Mouse (Mus musculus): Measurements from ENCODE around the gene Hist1h2ah.

The Hist1h2ah gene

DNA sequence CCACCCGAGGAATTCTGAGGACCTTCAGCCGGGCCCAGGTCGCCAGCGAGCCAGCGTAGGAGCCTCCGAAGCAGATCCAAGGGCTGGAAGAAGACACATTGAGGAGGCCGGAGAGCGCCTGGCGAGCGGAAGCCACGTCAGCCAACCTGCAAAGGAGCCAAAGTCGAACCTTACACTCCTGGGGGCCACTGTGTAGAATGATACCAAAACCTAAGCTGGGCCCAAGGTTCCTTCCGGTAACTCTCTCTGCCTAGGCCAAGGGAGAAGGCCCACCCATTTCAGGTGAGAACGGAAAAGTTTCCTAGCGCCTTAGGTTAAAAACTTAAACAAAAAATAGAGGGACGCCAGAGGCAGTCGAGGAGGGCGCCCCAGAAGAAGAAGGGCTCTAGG is 28.3 kb downstream of the Hist1h2ah start:
- no peak for DNase-seq

DNA sequence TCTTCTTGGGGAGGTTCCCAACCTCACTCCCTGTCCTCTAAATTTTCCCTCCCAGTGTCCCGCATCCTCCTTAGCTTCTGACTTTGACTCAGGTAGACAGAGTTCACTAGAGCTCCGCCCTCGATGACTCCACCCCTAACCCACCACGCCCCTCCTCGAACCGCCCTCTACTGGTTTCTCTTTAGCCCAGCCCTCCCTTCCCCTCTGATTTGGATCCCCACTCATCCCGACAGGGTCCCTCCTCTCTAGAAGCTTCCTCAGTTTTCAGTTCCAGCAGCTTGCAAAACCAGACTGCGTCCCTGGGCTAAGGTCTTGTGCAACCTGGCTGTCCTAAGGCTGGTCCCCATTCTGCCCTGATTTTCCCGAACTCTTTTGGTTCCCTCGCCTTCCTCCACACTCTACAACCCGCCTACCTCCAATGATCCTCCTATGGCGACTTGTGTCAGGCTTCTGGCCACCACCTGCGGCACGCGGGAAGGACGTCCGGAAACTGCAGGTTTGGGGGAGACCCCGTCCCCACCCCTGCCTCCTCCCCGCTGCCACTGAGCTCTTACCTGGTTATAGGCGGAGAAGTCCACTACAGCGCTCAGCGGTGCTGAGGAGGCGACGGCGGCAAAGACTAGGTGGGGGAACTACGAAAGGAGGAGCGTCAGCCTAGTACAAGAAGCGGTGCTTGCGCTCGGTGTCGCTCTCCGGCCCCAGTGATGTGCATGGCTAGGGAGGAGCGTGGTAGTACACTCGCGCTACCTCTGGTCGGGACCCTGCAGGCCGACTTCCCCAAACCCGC is 28.8 kb downstream of the Hist1h2ah start:
- no peak for DNase-seq

DNA sequence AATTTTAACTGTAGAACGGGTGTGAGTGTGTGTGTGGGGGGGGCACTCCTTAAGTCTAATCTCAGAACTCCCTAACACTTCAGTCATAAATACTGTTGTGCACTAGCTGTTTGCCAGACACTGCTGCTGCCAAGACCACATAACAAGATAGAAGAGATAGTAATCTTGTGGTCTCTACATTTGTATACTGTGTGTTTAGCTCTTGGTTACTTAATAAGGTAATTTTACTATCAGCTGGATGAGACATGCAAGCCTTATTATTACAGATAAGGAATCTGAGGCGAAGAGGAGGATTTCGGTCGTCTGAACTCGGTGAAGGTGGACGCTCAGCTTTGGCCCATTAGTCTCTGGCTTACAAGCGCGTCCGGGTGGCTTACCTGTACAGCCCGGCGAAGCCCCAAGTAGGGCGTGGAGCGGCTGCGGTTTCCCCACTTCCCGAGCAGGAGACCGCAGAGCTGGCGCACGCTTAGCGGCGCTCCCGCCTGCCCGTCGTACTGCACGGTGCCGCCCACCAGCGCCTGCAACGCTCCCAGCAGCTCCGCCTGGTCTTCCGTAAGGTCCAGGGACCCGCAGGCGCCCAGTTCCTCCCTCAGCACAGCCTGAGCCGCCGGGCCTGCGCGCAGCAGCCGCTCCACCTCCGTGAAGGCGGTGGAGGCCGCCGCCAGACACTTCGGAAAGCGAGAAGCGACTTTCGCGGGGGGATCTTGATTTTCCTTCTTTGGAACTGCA is 29.6 kb downstream of the Hist1h2ah start:
- no peak for DNase-seq

DNA sequence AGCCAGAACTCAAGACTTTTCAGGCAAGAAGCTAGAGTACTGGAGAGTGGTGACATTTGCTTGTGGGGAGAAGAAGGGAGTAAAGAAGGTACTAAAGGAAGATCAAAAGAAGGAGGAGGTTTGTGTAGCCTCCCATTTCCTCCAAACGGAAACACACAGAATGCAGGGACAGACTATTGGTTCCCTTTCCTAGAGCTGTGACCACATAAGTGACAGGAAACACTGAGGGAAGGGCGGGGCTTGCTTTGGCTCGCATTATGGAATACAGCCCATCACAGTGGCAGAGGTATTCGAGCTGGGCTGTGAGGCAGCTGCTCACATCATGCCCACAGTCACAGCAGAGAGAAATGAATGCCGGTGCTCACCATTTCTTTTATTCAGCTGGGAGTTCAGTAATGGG is 33.5 kb downstream of the Hist1h2ah start:
- no peak for DNase-seq

DNA sequence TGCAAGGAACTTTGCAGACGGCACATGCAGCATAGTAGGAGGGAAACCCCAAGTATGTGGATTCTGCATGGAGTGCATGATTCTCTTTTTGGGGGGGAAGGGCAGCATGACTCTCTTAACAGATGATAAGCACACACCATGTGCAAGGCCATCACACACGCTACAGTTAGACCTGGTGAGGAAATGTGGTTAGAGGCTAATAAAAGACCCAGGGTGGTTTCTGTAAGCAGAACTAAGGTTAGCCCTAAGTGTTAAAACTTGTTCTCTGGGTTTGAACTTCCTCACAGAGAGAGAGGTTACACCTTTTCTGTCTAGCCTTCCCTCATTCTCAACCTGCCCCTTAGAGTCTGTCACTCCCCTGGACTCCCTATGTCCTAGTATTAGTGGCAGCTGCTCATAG is 34.0 kb downstream of the Hist1h2ah start:
- no peak for DNase-seq

DNA sequence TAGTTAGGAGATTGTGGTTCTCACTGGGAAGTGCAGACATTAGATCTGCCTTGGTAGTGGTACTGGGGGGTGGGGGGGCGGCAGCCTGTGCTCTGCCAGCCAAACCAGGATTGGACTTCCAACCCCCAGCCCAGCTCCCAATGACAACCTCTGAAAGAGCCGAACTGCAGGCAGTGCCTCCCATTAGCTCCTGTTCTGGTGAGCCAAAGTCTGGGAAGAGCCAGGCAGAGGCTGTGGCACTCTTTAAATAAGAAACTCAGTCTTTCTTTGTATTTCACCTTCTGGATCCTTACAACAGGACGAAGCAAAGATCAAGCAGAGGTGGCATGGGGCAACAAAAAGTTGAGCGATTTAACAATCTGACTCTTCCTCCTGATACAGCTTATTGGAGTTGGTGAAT is 36.2 kb downstream of the Hist1h2ah start:
- no peak for DNase-seq

DNA sequence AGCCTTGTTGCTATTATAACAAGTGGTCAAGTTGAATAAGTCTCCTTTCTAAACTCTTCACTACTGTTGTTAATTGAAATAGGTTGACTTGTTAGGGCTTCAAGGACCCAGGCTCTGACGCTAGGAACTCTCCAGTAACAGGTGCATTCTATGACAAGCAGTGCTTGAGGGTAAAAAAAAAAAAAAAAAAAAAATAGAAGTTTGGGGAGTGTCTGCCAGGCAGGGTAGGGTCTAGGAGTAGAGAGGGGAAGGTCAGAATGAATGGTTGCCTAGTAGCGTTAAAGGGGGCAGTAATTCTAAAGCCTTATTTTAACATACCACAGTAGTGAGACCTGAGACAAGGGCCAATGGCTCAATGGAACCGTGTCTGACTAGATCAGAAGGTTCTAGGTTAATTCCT is 37.0 kb downstream of the Hist1h2ah start:
- no peak for DNase-seq

DNA sequence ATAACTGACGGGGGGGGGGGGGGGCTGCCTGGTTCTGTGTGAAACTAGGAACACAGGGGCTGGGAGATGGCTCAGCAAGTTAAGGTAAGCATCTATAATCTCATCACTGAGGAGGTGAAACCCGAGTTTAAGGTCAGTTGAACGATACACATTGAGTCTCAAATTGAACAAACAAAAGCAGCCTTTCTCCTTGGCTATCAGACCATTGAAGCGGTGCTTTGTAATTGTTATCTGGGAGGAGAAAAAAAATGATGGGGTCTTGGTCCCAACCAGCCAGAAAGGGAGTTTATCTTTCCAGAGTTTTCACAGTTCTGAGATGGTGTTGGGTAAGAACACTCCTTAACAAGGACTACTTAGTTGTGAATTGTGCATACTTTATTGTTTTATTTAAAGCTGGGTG is 37.5 kb downstream of the Hist1h2ah start:
- no peak for DNase-seq

DNA sequence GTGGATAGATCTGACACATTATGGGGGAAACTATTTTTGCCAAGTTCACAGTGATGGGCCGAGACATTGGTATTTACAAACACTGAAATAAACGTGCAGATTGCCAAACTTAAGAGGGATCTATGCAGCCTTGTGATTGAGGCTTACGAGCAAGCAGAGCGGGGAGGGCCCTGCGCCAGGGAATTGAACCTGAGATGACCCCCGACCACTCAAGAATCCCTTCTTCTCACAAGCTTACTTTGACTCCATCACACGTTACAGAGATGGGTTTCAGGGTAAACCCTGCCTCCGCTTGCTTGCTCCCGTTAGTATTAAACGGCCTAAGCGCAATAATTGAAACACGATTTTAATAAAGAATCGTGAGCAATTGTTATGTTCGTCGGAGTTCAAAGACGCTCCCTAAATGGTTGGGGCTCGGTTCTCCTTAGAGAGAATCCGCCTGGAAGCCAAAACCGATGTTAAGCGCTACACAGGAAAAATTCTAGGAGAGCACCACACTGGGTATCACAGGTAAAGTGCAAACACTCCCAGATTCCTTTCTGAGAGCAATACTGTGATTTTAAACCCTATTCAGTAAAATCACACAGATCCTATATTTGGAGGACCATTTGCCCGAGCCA is 38.1 kb downstream of the Hist1h2ah start:
- no peak for DNase-seq

DNA sequence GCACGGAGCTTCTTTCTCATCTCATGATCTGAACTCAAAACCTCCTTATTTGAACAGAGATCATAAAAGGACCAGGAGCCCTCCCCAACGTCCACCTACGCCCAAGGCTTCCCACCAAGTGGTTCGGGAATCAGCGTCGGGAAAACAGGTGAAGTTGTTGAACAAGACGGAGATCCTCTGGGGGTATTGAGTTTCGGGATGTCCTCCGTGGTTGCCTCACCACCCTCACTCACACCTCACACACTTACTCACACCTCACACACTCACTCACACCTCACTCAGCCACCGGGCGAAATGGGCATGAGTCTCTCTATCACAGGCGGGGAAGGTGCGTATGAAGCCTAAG is 38.6 kb downstream of the Hist1h2ah start:
- DNase-seq: no peak

DNA sequence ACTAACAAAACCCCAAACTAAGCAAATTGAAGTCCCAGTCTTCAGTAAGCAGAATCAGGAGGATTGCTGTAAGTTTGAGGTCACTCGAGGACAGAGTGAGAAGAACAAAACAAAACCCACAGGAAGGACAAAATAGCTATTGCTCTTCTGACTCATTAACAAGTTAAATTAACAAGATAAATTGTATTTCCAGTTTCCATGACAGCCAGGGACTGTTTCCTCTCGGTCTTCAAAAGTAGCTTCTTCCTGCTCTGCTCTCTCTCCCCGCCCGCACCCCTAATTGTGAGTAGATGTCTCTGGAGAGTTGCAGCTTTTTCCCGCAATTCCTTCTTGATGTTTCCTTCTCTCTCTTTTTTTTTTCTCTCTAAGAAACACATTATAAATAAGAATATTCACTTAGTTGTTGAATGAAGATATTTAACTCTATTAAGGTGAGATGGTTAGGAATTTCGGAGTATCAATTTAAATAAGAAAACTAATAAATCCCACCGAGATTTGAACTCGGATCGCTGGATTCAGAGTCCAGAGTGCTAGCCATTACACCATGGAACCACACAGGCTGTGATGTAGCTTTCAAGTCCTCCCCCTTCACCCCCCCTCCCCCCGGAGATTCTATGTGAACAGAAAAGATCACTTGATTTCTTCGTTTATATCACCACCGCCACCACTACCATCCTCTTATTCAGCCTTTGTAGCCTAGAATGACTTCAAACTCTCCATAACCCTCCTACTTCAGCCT is 39.1 kb downstream of the Hist1h2ah start:
- DNase-seq: no peak

DNA sequence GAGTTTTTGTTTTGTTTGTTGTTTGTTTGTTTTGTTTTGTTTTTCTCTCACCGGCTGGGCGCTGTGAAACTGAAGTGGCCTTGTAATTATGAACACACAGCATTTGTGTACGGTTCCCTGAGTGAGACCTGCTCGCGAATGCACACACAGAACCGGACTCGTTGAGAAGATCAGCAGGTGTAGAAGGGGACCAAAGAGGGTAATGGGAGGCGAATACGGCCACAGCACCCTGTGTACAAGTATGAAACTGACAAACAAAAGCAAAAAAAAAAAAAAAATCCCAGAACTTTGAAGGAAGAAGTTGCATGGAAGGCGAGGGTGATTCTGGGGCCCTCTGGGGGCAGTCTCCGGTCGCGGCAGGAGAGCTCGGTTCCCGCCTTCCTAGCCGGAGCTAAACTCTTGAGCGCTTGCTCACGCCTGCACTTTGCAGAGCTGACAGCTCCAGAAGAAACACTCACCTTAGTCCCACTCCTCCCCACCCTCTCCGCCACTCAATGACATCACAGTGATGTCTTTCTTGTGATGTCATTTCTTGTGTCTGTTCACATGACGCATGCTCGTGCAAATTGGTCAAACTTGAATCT is 39.9 kb downstream of the Hist1h2ah start:
- no peak for DNase-seq

DNA sequence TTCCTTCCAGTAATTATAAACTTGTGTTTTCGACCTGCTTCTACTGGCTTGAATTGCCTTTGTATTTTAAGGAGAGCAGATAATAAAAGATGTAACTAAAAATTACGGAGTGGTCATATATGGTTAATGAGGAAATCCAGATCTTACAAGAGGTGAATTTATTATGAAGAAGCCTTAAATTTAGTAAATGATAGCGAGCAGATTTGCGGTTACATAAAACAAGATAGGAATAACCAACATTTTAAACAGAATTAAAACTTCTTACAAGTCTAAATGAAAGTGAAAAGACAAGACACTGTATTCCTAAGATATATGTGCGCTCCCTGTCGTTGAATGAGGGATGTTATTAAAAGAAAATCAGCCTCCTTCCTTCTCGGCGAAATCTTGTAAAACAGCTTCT is 40.5 kb downstream of the Hist1h2ah start:
- DNase-seq: no peak

DNA sequence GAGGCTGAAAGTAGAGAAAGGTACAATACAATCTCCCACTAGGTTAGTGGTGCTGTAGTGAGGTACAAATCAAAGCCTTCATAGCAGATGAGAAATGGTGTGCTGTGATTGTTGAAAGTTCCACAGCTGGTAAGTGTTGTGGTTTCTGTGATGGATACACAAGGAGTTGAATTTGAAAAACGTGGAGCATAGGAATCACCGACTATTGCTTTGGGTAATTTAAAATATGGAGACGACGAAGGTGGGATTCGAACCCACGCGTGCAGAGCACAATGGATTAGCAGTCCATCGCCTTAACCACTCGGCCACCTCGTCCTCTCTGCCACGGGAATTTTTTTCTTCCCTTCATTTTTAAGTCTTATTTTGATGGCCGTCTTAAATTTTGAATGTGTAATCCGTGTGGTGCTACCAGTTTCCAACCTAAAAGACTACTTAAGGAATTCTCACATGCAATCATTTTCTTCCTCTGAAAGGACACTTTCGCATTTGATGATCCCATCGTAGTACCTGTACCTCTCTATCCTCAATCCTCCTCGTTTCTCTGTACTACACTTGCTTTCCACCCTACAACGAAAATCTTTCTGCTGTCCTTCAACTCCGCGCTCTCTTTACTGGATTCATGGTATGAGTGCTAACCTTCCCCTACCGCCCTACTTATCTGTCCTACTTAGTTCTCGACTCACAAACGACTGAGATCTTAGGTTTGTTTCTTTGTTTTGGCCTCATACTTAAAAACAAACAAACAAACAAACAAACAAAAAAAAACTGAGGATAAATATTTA is 41.2 kb downstream of the Hist1h2ah start:
- no peak for DNase-seq

DNA sequence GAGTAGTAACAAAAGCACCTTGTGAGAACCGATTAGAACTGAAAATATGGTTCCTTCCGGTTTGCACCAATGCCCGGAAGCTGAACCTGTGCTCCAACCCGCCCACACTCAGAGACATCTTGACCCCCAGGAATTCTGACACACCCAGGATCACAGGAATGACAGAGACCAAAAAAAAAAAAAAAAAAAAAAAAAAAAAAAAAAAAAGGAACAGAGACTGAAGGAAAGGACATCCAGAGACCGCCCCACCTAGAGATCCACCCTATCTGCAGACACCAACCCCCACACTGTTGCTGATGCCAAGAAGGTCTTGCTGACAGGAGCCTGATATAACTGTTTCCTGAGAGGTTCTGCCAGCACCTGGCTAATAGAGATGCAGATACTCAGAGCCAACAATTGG is 42.8 kb downstream of the Hist1h2ah start:
- no peak for DNase-seq
